Mouse (Mus musculus) embryo, embryonic 10 days (tissue): ENCODE measurements around the gene Cfap298.

Experiments used
- DNase-seq: peaks from one replicate; pipeline ENCODE4 v3.0.0-alpha.2; 2015; ENCODE audit warnings: low spot score

Gene Cfap298

DNA sequence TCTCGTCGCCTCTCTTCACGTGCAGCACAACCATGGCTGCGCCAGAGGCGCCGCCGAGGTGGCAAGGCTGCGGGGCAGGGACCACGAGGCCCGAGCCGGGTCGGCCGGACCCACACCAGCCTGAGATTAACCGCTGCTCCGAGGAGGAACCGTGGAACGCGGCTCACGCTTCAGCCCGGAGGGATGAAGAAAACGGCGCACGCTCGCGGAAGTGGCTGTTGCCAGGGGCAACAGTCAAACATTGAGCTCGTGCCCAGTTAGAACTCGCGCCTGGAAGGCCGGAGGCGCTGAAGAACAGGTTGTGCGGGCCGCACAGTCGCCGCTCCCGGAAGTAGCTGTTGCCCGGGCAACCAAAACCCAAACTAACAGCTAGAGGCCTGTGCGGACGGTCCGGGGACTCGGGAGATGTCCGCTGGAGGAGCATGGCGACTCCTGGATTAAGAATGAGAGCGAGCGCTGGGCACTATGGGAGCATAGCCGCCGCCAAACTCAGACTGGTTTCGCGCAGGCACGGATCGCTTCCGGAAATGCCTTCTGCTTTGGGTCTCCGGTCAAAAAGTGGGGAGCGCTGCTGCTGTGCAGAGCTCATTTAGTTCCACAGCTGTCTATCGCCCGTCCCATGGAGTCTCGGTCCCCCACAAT, at the start of gene Cfap298:
Gene Cfap298 (minus strand): TSS at position 428 of the 642 bp plus-strand sequence.
- peak; percentile 97 for DNase-seq

- no peak for DNase-seq
These were observed 36.1 kb upstream of the Cfap298 start for GRCm38 (mm10) chr16:90971004-90971403.

DNA sequence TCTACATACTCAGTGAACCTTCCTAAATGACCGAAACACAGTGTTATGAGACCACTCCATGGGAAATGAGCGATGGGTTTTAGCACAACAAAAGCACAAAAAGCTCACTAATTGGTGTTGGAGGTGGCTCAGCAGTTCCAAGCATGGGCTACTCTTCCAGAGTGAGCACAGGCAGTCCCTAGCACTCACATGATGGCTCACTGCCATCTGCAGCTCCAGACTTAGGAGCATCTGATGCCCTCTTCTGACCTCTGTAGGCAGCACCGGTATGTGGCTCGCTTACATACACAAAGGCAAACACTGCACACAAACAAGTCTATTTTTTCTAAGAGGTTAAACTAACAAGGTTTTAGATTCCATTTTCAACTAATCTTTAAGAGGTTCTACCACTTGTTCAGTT, 31.3 kb upstream of the Cfap298 start:
- no peak for DNase-seq

DNA sequence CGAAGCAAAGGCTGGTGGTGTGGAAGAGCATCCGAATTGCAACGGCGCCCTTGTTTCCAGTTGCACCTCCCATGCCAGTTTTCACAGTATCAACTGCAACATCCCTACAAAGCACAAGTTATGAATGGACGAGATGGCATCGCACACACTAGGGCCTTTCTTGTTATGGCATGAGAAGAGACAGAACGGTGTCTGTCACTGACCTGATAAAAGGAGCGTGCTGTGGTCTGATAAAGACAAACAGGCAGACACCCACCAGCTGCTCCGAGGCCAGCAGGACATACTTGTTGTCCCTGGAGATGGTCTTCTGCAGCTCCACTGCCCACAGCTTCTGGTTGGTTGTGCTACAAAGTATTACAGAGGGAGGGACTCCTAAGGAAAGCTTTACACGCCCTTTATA, 29.4 kb upstream of the Cfap298 start:
- no peak for DNase-seq

DNA sequence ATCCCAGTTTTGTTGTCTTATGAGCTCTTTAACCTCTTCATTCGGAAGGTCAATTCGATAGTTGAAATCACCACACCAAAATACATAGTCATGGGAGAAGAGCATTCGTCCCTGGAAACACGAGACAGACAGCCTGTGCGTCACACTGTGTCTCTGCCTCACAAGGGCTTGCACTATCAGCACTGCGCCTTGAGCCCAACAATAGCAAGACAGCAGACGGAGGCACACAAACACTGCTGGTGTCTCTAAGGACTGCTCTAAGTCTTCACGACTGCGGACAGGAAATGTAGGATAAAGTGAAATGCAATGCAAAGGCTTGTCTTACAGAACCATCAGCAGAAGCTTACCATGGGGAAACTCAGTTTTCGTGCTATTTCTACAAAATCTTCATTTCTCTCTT, 29.0 kb upstream of the Cfap298 start:
- no peak for DNase-seq

- DNase-seq = no peak
These were observed 28.3 kb upstream of the Cfap298 start for GRCm38 (mm10) chr16:90963231-90963630.

DNA sequence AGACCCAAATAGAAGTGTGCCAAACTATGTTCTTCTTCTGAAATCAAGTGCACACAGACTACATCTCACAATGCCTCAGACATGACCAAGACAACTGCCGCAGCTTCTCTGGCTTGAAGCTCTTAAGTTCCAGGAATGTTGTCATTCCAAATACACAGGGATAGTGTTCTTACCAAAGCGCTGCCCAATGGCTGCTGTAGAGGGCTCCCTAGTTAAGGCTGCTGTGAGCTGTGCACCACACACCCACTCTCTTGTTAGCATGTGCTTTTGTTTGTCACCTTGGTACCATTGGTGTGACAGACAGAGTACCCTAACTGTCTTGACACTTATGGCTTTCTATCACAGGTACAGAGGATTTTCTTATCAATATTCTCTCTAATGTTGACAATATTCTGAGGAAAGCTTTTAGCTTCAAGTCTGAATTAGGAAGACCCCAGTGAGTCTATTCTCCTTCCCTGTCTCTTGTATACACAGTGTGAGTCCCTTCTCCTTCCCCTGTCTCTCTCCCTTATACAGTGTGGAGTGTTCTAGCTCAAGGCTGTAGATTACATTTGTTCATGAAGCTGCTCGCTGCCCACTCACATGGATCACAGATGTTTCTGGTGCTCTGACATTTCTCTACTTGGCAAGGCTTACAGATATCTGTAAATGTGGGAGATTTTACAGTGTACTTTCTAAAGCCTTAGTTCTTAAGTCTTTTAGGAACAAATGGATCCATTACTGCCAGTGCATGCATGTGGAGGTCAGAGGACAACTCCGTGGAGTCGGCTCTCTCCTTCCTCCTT, 23.6 kb upstream of the Cfap298 start:
- no peak for DNase-seq

DNA sequence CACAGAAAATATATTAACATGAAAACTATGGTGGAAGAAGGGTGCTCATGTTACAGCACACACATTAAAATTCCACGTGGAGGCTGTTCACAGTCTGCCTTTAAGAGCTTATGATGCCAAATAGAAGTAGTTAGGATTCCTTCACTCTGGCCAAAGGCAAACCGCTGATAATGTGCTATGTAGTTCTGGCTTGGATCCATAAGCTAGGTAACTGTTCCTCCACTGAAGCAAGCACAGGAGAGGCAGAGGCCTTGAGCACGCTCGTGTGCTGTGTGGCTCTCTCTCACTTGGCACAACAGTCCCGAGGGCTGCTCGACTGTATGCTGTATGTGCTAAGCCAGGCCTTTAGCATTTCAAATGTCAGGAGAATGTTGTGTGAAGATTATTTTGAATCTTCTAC, 20.6 kb upstream of the Cfap298 start:
- no peak for DNase-seq

DNA sequence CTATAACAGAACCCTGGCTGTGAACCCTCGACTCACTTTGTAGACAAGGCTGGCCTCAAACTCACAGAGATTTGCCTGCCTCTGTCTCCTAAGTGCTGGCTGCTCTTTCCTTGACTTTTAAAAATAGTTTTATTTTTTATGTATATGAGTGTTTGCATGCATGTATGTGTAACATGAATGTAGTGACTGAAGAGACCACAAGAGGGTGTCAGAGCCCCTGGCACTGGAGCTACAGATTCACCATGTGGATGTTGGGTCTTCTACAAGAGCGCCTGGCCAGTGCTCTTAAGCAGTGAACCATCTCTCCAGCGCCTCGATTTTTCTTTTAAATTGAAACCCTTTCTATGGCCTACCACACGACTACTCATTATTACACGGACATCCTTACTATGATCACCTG, 18.9 kb upstream of the Cfap298 start:
- DNase-seq = no peak

DNA sequence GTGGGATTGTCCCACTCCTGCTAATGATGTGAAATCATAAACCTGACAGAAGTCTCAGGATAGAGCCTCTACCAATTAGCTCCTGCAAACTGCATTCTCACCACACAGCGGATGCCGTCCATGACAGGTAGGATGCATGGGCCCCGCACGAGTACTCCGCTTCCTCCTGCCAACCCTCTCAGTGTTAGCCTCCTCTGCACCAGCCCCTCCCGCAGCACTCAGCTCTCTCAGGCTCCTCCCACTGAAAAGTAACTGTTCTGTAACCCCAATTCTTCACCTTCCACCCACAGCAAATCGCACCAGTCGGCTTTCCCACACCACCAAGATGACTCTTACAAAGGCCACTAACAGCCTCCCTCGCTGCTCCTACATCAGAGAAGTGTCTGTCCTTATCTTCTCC, 18.2 kb upstream of the Cfap298 start:
- no peak for DNase-seq

DNA sequence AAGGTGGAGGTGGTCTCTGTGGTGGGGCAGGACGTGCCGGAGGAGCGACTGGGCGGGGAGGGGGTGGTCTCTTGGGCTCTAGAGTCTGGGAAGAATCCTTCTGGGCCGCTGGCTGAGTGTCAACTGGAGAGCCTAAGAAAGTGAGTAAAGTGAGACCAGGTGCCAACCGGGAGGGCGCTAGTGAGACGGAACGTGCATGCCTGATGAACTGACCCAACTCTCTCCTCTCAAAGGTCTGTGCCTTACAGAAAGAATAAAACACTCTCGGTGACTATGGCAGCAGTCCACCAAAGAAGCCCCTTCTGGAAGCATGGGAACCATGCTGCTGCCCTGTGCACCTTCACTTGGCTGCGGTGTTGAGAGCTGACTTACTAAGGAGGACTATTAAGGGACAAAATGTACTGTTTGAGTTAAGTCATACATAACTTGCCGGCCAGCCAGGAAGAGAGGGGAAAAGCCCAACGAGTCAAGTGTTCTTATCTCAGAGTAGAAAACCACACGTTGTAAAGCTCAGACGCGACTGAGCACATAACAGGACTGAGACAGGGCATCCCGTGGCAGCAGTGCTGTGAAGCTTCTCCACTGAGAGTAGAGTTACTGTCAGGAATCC, 15.5 kb upstream of the Cfap298 start:
- peak; percentile 25 for DNase-seq

GRCm38 (mm10) chr16:90946977-90947376, 12.1 kb upstream of the Cfap298 start:
- no peak for DNase-seq

DNA sequence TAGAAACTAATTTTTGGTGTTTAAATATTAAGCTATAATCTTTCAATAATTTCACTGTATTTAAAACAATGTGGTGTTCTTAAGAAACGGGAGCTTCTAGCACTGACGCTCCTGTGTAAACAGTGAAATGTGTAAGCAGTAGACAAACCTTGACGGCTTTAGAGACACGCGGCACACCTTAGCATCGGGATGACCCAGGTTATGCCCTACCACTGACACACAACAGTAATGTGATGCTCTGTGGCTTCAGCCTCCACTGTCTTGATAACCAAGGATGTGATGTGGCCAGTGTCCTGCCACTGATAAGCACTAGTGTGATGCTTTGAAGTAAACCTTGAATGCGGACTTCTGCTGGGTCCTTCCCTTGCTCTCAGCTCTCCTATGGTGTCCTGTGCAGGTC, 6.3 kb upstream of the Cfap298 start:
- DNase-seq = no peak

- peak; percentile 78 for DNase-seq
These were observed 674 bp downstream of the Cfap298 start for GRCm38 (mm10) chr16:90934193-90934686.

DNA sequence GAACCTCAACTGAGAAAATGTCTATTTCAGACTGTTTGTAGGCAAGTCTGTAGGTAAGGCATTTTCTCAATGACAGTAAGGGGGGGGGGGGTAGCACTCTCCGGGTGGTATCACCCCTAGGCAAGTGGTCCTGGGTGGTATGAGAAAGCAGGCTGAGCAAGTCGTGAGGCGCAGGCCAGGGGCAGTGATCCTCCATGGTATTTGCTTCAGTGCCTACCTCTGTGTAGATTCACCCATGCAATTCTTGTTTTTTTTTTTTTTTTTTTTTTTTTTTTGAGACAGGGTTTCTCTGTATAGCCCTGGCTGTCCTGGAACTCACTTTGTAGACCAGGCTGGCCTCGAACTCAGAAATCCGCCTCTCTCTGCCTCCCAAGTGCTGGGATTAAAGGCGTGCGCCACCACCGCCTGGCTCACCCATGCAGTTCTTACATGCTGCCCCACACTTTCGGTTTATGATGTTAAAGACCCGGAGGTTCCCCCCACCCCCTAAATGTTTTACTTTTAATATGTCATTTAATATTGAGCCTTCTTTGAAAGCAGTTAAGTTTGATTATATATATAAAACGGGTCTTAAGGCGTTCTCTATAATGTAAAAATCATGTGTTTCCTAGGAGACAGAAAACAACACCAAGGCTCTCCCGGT, 1.3 kb downstream of the Cfap298 start:
- DNase-seq = no peak

GRCm38 (mm10) chr16:90927446-90927845, 7.5 kb downstream of the Cfap298 start:
- DNase-seq = no peak

DNA sequence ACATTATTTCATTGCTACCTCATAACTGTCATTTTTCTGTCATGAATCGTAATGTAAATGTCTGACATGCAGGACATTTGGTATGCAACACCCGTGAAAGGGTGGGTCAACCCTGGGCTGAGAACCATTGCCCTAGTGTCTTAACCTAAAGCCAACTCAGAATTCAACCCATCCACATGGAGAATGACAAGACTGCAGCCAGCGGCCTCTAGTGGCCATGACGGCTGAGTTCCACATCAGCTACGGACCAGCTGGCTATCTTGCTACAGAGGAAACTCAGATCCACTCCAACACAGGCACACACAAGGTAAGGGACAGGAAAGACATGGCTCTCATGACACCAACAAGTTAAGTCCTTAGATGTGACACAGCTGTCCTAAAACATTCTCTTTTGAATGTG, 9.5 kb downstream of the Cfap298 start:
- peak; percentile 88 for DNase-seq

DNA sequence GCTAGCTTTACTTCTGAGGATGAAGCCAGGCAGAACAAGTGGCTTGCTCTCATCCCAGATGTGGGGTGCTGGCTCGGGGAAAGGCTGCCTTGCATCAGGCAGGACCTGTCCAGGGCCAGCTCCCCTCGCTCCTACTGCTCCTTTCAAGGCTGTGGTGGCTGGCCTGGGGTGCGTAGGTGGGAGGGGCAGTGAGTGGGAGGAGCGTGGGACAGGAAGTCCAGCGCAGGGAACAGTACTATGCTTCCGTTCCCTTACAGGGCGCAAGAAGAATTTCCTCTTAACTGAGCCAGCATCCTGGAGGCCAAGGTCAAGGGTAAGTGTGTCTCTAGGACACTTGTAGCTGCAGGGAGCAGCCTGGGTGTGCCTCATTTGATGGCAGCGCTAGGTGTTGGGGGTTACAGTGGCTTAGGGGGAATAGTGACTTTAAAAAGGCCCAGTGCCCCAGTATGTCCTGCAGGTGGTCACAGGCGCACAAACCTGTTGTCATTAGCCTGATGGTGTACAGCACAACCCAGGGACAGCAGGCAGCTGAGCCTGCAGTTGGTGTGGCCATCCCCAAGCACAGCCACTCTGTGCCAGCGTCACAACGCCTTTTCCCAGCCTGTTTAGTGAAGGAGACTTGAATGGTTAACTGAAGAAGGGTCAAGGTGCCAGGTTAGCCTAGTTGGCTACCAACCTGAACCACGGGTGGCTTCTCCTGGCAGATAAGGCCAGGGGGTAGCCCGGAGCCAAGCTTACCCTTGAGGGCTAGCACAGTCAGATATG, 10.1 kb downstream of the Cfap298 start:
- DNase-seq = no peak

GRCm38 (mm10) chr16:90921471-90922159, 13.3 kb downstream of the Cfap298 start:
- peak; percentile 9 for DNase-seq

DNA sequence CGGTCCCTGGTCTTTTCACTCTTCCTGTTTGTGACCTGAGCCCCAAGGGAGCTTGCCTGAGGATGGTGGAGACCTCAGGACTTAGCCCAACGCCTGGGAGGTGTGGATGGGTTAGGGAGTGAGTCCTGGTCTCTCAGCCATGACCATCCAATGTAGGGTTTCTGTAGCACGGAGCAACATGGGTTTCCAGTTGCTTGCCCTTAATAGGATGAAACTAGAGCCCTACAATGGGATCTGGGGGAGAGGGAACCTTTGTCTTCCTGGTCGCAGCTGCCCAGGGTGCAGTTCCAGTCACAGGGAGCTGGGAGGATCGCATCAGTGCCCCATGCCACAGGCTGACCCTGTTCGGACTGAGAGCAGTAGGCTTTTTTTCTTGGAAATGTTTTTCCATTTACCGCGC, 17.8 kb downstream of the Cfap298 start:
- DNase-seq = no peak

- peak; percentile 55 for DNase-seq
These were observed 18.9 kb downstream of the Cfap298 start for GRCm38 (mm10) chr16:90916040-90916481.
